Mouse (Mus musculus): ENCODE results near the gene Gm6034.
"Not testable (repeated sequence)": the region's sequence is repeated elsewhere in the genome, so short reads cannot be mapped to it uniquely, and the experiment has no call there.

GRCm38 (mm10) chr17:36081901-36082300 is 39.1 kb downstream of the Gm6034 start:
- TF ChIP-seq CTCF (IDR thresholded peaks at IDR 0.05; ENCODE audit: borderline replicate concordance, extremely low read depth, insufficient read depth, insufficient read length); POLR2A (IDR thresholded peaks at IDR 0.05; ENCODE audit: borderline replicate concordance, extremely low read depth, insufficient read depth, insufficient read length, poor library complexity, severe bottlenecking): not testable (repeated sequence)

All from brain, embryonic 14.5 days (tissue).